Mouse (Mus musculus) v-Abl transformed pro-B cells (cell line): ENCODE data around the gene Rem1.

Experiments used
- in situ Hi-C, 2 experiments: fragments of 400-800 bp; cut with MboI; formaldehyde crosslinking; loops; one replicate each; pipeline ENCODE4 v1.15.1; 2025; ENCODE audit not compliant: unreplicated experiment in 2 of 2

The Rem1 gene

GRCm38 (mm10) chr2:152672166-152672565, 45.4 kb downstream of the Rem1 start:
- in situ Hi-C loops: no loop called here

GRCm38 (mm10) chr2:152674148-152674547, 47.4 kb downstream of the Rem1 start:
- in situ Hi-C loops: no loop called here

GRCm38 (mm10) chr2:152675252-152675791, 48.6 kb downstream of the Rem1 start:
- in situ Hi-C loops: no loop called here

- in situ Hi-C loops: no loop called here
Measured at GRCm38 (mm10) chr2:152678302-152678701, 51.6 kb downstream of the Rem1 start.

- in situ Hi-C loops: no loop called here
Measured at GRCm38 (mm10) chr2:152678925-152679324, 52.2 kb downstream of the Rem1 start.

- in situ Hi-C loops: loop anchor here in 1 of 2 experiments (10.0 kb wide), 1 partner anchor 255 kb away; the partner anchor contains the start of gene Foxs1
Measured at GRCm38 (mm10) chr2:152679701-152680355, 53.1 kb downstream of the Rem1 start.

GRCm38 (mm10) chr2:152683086-152683485, 56.3 kb downstream of the Rem1 start:
- in situ Hi-C loops: loop anchor here in 1 of 2 experiments (10.0 kb wide), 1 partner anchor 252 kb away; the partner anchor contains the start of gene Foxs1
